Mouse (Mus musculus) forebrain, embryonic 14.5 days (tissue): ENCODE results near the gene Otub2. TPM values are rescaled to one million over a fixed set of nuclear protein-coding genes. Genes with fewer than 3 reads are reported as not detected.
"Not testable (repeated sequence)": the region's sequence is repeated elsewhere in the genome, so short reads cannot be mapped to it uniquely, and the experiment has no call there.

Experiments used
- ATAC-seq: fragments of 200-750 bp; cut with Nextera tagmentation; 2 replicates; pipeline ENCODE4 v1.8.0; 2017; ENCODE audit warnings: mild to moderate bottlenecking, moderate library complexity
- DNase-seq: peaks from one replicate; pipeline ENCODE4 v3.0.0-alpha.2; 2015; ENCODE audit warnings: low spot score
- H3K27ac ChIP-seq: fragments of 300-500 bp; sonication (generic); 2 replicates; pipeline ENCODE4 v1.5.1; 2014; ENCODE audit warnings: low read depth, mild to moderate bottlenecking, control low read depth, low read length, moderate library complexity
- H3K27me3 ChIP-seq: fragments of 300-500 bp; sonication (generic); replicated peaks from 2 replicates; pipeline ENCODE4 v1.6.1; 2014; ENCODE audit warnings: low read length, control low read depth, mixed read lengths; ENCODE audit not compliant: control insufficient read depth, insufficient read depth
- H3K36me3 ChIP-seq: fragments of 300-500 bp; sonication (generic); 2 replicates; pipeline ENCODE4 v1.6.1; 2014; ENCODE audit warnings: low read length, control low read depth; ENCODE audit not compliant: control insufficient read depth, insufficient read depth
- H3K4me1 ChIP-seq: fragments of 300-500 bp; sonication (generic); 2 replicates; pipeline ENCODE4 v1.6.1; 2014; ENCODE audit warnings: antibody characterized with exemption, low read length, control low read depth; ENCODE audit not compliant: control insufficient read depth, insufficient read depth
- H3K4me2 ChIP-seq: fragments of 300-500 bp; sonication (generic); 2 replicates; pipeline ENCODE4 v1.6.1; 2014; ENCODE audit warnings: mild to moderate bottlenecking, control low read depth, low read length
- H3K4me3 ChIP-seq: fragments of 300-500 bp; sonication (generic); 2 replicates; pipeline ENCODE4 v1.5.1; 2014; ENCODE audit warnings: low read depth, low read length, control low read depth
- H3K9ac ChIP-seq: fragments of 300-500 bp; sonication (generic); 2 replicates; pipeline ENCODE4 v1.6.1; 2014; ENCODE audit warnings: mild to moderate bottlenecking, low read length, control low read depth, moderate library complexity
- H3K9me3 ChIP-seq: fragments of 300-500 bp; sonication (generic); replicated peaks from 2 replicates; pipeline ENCODE4 v1.6.1; 2016; ENCODE audit warnings: low read length, control low read depth, mixed read lengths; ENCODE audit not compliant: control insufficient read depth
- WGBS: fragments of 180-500 bp; shearing (Covaris S2); extraction: QIAGEN DNeasy Blood & Tissue Kit; methylation state at CpG from one replicate; pipeline ENCODE4 v1.1.7; 2014; 5-methylcytosine and 5-hydroxymethylcytosine counted together
- polyA plus RNA-seq: library from polyadenylated mRNA; unstranded; fragments of >200 nt; fragmentation: Nextera tagmentation; extraction: Ambion mirVana; gene quantifications from 2 replicates; pipeline ENCODE4 v1.2.1, GENCODE M21; 2014

Otub2 gene
- polyA plus RNA-seq, 1 experiment from 2014 or later = 20.8 TPM

DNA sequence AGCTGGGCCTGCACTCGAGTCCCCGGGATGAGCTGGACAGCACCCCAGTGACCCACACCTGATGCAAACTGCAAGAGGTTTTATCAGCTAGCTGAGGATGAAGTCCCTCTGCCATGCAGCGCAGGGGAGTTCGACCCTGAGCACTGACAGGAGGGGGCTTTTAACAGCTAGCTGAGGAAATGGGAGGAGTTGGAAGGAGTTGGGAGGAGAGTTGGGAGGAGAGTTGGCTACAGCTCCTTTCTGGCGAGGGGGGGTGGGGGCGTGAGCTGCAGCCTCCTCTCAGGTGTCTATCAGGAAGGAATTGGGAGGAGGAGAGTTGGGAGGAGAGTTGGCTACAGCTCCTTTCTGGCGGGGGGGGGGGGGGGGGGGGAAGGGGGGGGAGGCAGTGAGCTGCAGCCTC lies 55.8 kb downstream of the Otub2 start:
- H3K4me2 ChIP-seq, H3K27me3 ChIP-seq, H3K36me3 ChIP-seq, DNase-seq, ATAC-seq, H3K9me3 ChIP-seq, H3K4me3 ChIP-seq, H3K9ac ChIP-seq, H3K4me1 ChIP-seq, H3K27ac ChIP-seq: not testable (repeated sequence)
- 48% methylated on average over 6 of the region's 7 CpGs for WGBS

DNA sequence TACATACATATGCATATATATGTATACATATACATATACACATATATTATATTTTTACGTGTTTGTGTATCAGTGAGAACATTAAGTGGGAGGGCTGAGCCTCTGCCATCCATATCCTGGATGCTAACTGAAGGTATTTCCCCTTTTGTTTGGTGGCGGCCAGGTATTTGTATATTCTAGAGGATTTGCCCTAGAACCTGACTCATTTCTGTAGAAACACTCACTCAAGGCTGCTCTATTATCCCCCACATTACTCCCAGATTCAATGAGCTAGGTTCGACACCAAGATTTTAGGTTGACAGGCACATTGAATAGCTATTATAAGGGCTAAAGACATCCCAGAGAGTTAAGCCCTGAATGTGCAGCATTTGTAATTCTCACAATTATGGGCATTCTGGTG lies 56.6 kb downstream of the Otub2 start:
- ATAC-seq (no peak), DNase-seq (no peak)
- Histone ChIP-seq H3K4me1 (no peaks in the 10 kb centered on the region), H3K27me3 (no peaks in the 10 kb centered on the region), H3K4me3 (no peak overlapping the region), H3K36me3 (no peaks in the 10 kb centered on the region), H3K9ac (no peak overlapping the region), H3K9me3 (no peaks in the 10 kb centered on the region), H3K27ac (no peak overlapping the region), H3K4me2 (no peak overlapping the region)
- WGBS = 59% methylated on average over 3 of the region's 3 CpGs

DNA sequence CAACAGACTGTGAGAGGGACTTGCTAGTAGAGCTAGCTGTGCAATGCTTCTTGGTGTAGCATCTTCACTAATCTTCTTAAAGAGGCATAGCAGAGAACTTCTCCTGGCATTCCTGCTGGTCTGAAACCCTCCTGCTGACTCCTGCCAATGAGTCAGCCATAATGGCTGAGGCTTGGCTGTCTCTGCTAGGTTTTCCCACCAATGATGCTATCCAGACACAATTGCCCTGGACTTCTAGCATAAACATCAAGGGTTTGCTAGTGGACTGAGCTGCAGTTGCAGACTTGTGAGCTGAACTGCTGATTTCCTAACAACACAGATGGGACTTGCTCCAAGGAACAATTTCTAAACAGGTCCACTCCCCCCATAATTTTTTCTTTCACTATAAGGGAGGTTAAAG lies 64.9 kb downstream of the Otub2 start:
- no peak for DNase-seq
- Histone ChIP-seq H3K27me3 (no peaks in the 10 kb centered on the region), H3K27ac (no peak overlapping the region), H3K4me1 (no peaks in the 10 kb centered on the region), H3K4me3 (no peak overlapping the region), H3K9me3 (no peaks in the 10 kb centered on the region), H3K36me3 (no peaks in the 10 kb centered on the region), H3K4me2 (no peak overlapping the region), H3K9ac (no peak overlapping the region)
- no peak for ATAC-seq

Other genes starting within 250 kb of the Otub2 start
- 0.33 TPM in 1 of 2 replicates, not detected in the other for gene Prima1, start 146.5 kb upstream of the Otub2 start, polyA plus RNA-seq
- gene Fam181a, start 77.7 kb upstream of the Otub2 start, polyA plus RNA-seq = 5.2 and 5.5 TPM in 2 replicates
- gene Asb2, start 32.7 kb upstream of the Otub2 start, polyA plus RNA-seq = 0.69 and 1.0 TPM in 2 replicates
- gene 9330161L09Rik, start 19.1 kb downstream of the Otub2 start, polyA plus RNA-seq = 1.2 and 1.3 TPM in 2 replicates
- 103 and 110 TPM in 2 replicates for gene Ddx24, start 37.1 kb downstream of the Otub2 start, polyA plus RNA-seq
- gene Ifi27, start 45.5 kb downstream of the Otub2 start, polyA plus RNA-seq = 7.1 and 9.4 TPM in 2 replicates
- 3.3 and 4.9 TPM in 2 replicates for gene Ifi27l2a, start 55.0 kb downstream of the Otub2 start, polyA plus RNA-seq
- gene Ifi27l2b, start 68.5 kb downstream of the Otub2 start, polyA plus RNA-seq = not detected in 2 replicates
- 2.2 TPM in 2 replicates for gene Ppp4r4, start 143.6 kb downstream of the Otub2 start, polyA plus RNA-seq
- 0.11 TPM in 1 of 2 replicates, not detected in the other for gene Serpina10, start 242.8 kb downstream of the Otub2 start, polyA plus RNA-seq